Mouse (Mus musculus): ENCODE data around the gene Ptprh. TPM values are rescaled to one million over a fixed set of nuclear protein-coding genes. Genes with fewer than 3 reads are reported as not detected.
A peak's percentile ranks its signal among the peaks of the same experiment; 100 is the strongest.

Gene Ptprh
- polyA plus RNA-seq, 1 experiment from 2014 or later, result not detected

DNA sequence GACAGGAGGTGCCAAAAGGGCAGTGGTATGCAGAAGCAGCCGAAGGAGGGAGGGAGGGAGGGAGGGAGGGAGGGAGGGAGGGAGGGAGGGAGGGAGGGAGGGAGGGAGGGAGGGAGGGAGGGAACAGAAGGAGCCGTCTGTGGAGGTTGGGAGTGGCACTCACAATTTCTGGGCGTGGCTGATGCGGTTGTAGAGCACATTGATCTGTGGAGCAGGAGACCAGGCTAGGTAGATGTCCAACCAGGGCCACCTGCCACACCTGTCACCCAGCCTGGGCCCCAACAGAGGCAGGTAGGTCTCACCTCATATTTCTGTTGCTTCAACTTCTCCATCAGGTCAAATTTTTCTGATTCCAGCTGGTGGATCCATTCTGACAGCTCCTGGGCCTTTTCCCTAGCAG is 96.6 kb downstream of the Ptprh start:
- H3K79me2 ChIP-seq (ENCODE audit: inconsistent target), result no peaks in the 10 kb centered on the region
- whole genome bisulfite sequencing (ENCODE audit: missing documents), result 93% methylated on average over 3 of the region's 4 CpGs

DNA sequence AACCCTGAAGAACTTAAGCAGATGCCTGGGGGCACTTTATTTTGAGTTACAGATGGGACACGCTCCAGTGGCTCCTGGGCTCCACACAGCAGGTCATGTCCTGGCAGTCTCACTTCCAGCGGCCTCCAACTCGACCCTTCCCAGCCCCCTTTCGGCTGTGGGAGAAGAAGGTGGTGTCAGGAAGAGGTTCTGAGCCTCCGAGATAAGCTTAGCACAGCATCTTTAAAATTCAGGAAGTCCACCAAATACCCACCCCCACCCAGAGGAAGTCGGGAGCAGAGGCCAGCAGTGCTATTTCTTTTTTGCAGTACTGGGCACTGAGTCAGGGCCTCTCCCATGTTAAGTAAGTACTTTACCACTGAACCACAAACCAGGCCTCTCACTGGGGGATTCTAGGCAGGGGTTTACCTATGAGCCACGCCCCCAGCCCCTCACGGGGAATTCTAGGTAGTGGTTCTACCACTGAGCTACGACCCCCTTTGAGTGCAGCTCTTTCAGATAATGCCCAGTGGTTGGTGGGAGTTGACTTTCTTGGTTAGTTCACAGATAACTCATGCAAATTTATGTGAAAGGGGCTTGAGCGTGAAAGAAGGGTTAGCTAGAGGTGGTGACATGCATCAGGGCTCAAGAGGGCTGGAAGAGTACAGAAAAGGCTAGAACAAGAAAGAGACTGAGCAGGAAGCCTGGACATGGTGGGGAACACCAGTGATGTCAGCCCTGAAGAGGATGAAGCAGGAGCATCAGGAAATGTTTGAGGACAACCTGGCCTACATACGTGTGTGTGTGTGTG is 99.0 kb downstream of the Ptprh start:
- H3K79me2 ChIP-seq (ENCODE audit: inconsistent target), result peaks cover 12% of the 10 kb centered on the region
- 17% methylated on average over 11 of the region's 11 CpGs for WGBS (ENCODE audit: missing documents)
- H3K4me3 ChIP-seq (ENCODE audit: inconsistent target), result no peak overlapping the region
- H3K27ac ChIP-seq, result peak overlapping the region; percentile 96
- no peaks in the 10 kb centered on the region for H3K36me3 ChIP-seq (ENCODE audit: inconsistent target)

More for the DNA sequence above, 96.6 kb downstream of the Ptprh start:
- H3K27ac ChIP-seq, result no peak overlapping the region
- no peak overlapping the region for H3K4me3 ChIP-seq (ENCODE audit: inconsistent target)
- no peaks in the 10 kb centered on the region for H3K36me3 ChIP-seq (ENCODE audit: inconsistent target)

DNA sequence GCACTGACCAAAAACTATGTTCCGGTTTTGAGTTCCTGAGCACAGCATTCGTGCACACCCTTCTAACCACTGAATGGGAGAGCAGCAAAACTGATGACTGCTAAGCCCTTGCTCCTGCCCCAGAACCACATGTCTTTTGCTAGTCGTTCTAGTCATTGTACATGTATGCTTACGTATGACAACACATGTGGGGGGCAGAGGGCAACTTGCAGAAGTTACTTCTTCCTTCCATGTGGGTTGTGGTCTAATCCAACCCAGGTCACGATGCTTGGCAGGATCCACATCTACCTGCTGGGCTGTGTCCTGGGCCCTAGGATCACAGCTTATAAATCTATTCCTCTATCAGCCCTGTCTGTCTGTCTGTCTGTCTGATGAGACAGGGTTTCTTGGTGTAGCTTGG is 100.0 kb downstream of the Ptprh start:
- H3K79me2 ChIP-seq (ENCODE audit: inconsistent target), result peaks cover 22% of the 10 kb centered on the region
- H3K4me3 ChIP-seq (ENCODE audit: inconsistent target), result no peak overlapping the region
- WGBS (ENCODE audit: missing documents), result 44% methylated on average over 5 of the region's 5 CpGs
- no peaks in the 10 kb centered on the region for H3K36me3 ChIP-seq (ENCODE audit: inconsistent target)
- peak overlapping the region; percentile 96 for H3K27ac ChIP-seq

GRCm38 (mm10) chr7:4503100-4503499 is 100.7 kb downstream of the Ptprh start:
- H3K36me3 ChIP-seq (ENCODE audit: inconsistent target), result no peaks in the 10 kb centered on the region
- no peak overlapping the region for H3K4me3 ChIP-seq (ENCODE audit: inconsistent target)
- WGBS (ENCODE audit: missing documents), result 85% methylated on average over 4 of the region's 4 CpGs
- peak overlapping the region; percentile 96 for H3K27ac ChIP-seq
- peaks cover 30% of the 10 kb centered on the region for H3K79me2 ChIP-seq (ENCODE audit: inconsistent target)

DNA sequence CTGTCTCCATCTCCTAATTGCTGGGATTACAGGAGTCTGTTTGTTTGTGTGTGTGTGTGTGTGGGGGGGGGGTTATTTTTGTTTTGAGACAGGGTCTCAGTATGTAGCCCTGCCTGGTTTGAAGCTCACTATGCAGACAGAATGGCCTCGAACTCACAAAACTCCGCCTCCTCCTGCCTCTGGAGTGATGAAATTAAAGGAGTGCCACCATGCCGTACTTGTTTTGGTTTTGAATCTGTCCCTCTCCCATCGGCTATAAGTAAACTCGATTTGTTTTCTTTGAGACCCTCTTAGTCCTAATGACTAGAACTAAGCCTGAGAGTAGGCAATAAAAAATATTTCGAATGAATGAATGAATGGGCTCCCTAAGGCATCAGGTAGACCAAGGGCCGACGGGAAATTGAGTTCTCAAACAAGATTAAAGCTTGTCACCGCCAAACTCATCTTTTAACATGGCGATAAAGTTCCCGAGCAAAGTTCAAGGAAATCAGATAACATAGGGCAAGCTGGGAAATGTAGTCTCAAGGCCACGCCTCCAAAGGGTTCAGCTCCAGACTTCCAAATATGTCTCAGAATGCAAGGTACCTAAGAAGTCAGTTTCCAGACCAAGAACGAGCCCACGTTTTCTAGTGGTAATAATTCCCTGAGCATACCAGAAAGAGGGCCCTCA is 101.3 kb downstream of the Ptprh start:
- Histone ChIP-seq H3K27ac (peak overlapping the region; percentile 96), H3K36me3 (ENCODE audit: inconsistent target) (no peaks in the 10 kb centered on the region; the same call in 1 of the 2 replicates), H3K79me2 (ENCODE audit: inconsistent target) (peaks cover 35% of the 10 kb centered on the region), H3K4me3 (ENCODE audit: inconsistent target) (peak overlapping the region; percentile 54)
- 39% methylated on average over 13 of the region's 14 CpGs for WGBS (ENCODE audit: missing documents)

DNA sequence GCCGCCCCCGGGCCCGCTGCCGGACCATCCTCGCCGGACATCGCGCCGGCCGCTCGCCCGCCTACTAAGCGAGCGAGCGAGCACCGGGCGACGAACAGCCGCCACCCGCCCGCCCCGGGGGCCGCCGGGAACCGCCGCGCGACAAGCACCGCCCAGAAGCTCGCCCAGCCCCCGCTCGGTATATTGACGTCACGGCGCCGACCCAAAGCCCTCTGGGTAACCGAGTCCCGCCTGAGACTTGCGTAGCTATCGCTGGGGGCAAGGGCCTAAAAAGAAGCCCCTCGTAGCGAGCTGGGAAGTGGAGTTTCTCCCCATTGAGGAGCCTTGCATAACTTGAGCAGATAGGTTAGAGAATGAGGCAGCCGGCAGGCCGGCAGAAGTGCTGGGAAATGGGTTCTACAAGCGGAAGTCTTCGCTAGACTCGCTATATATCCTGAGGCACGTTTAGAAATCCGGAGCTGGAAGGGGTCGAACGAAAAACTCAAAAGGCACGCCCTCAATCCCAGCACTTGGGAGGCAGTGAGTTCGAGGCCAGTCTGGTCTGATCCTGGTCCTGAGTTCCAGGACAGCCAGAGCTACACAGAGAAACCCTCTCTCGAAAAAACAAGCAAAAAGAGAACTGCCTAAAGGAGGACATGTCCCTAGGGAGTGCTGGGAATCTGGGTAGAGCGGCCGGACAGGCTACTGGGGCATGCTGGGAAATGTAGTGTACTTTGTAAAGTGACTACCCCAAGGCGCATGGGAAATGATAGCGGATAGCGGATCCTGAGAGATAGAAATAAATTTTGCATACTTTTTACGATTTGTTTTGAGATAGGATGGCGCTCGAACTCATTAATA is 102.1 kb downstream of the Ptprh start, which contains the start of gene Ppp1r12c:
TSS of gene Ppp1r12c (minus strand) at position 123 of the 840 bp plus-strand sequence.
- Histone ChIP-seq H3K4me3 (ENCODE audit: inconsistent target) (peak within 1 kb of the TSS; percentile 64), H3K27ac (peak within 1 kb of the TSS; percentile 96), H3K36me3 (ENCODE audit: inconsistent target) (peaks cover 6% of the 10 kb centered on the region; the same call in 1 of the 2 replicates), H3K79me2 (ENCODE audit: inconsistent target) (peaks cover 43% of the 10 kb centered on the region)
- WGBS (ENCODE audit: missing documents), result 4% methylated on average over 54 of the region's 62 CpGs

- H3K27ac ChIP-seq, result peak overlapping the region; percentile 75
- H3K79me2 ChIP-seq (ENCODE audit: inconsistent target), result peaks cover 51% of the 10 kb centered on the region
- WGBS (ENCODE audit: missing documents), result under 1% methylated on average over 52 of the region's 52 CpGs
- peaks cover 14% of the 10 kb centered on the region; the same call in 1 of the 2 replicates for H3K36me3 ChIP-seq (ENCODE audit: inconsistent target)
- peak overlapping the region; percentile 64 for H3K4me3 ChIP-seq (ENCODE audit: inconsistent target)
Measured at GRCm38 (mm10) chr7:4500892-4501471, 102.9 kb downstream of the Ptprh start.

- Histone ChIP-seq H3K36me3 (ENCODE audit: inconsistent target) (peaks cover 21% of the 10 kb centered on the region; the same call in 1 of the 2 replicates), H3K4me3 (ENCODE audit: inconsistent target) (no peak overlapping the region)
Measured at GRCm38 (mm10) chr7:4499034-4499433, 104.8 kb downstream of the Ptprh start.

More at GRCm38 (mm10) chr7:4499034-4499433, 104.8 kb downstream of the Ptprh start:
- Histone ChIP-seq H3K79me2 (ENCODE audit: inconsistent target) (peaks cover 66% of the 10 kb centered on the region), H3K27ac (peak overlapping the region; percentile 4; the same call in 1 of the 2 replicates)
- WGBS (ENCODE audit: missing documents), result 95% methylated on average over 4 of the region's 4 CpGs

Other genes starting within 250 kb of the Ptprh start
- 0.06 to 0.14 TPM in 2 of 3 replicates, not detected in the other for gene Gp6, start 206.3 kb downstream of the Ptprh start, polyA plus RNA-seq (2018)
- gene Rdh13, start 158.4 kb downstream of the Ptprh start, polyA plus RNA-seq (2018), result 6.4 to 17.7 TPM (median 7.5 TPM) in 3 replicates
- 0.30 to 3.9 TPM (median 3.1 TPM) in 3 replicates for gene Eps8l1, start 143.4 kb downstream of the Ptprh start, polyA plus RNA-seq (2018)
- 102 to 126 TPM (median 108 TPM) in 3 replicates for gene Ppp1r12c, start 102.4 kb downstream of the Ptprh start, polyA plus RNA-seq (2018)
- 2.4 to 3.6 TPM (median 3.2 TPM) in 3 replicates for gene Tnnt1, start 87.7 kb downstream of the Ptprh start, polyA plus RNA-seq (2018)
- gene Tnni3, start 79.8 kb downstream of the Ptprh start, polyA plus RNA-seq (2018), result 0.57 to 2.9 TPM (median 2.8 TPM) in 3 replicates
- 2.2 to 5.6 TPM (median 2.3 TPM) in 3 replicates for gene Dnaaf3, start 71.6 kb downstream of the Ptprh start, polyA plus RNA-seq (2018)
- not detected in 3 replicates for gene Syt5, start 56.5 kb downstream of the Ptprh start, polyA plus RNA-seq (2018)
- gene Tmem86b, start 27.4 kb upstream of the Ptprh start, polyA plus RNA-seq (2018), result 1.4 to 2.3 TPM (median 2.1 TPM) in 3 replicates
- gene Ppp6r1, start 55.0 kb upstream of the Ptprh start, polyA plus RNA-seq (2018), result 68.2 to 77.4 TPM (median 74.2 TPM) in 3 replicates
- gene Hspbp1, start 81.0 kb upstream of the Ptprh start, polyA plus RNA-seq (2018), result 13.6 to 44.2 TPM (median 27.9 TPM) in 3 replicates
- gene Brsk1, start 86.6 kb upstream of the Ptprh start, polyA plus RNA-seq (2018), result 0.07 TPM in 1 of 3 replicates, not detected in the others
- gene Tmem150b, start 121.2 kb upstream of the Ptprh start, polyA plus RNA-seq (2018), result 1.2 to 4.1 TPM (median 2.5 TPM) in 3 replicates
- gene Kmt5c, start 136.1 kb upstream of the Ptprh start, polyA plus RNA-seq (2018), result 13.0 to 41.3 TPM (median 19.4 TPM) in 3 replicates
- 1.3 TPM in 1 of 3 replicates, not detected in the others for gene Cox6b2, start 149.1 kb upstream of the Ptprh start, polyA plus RNA-seq (2018)
- not detected in 3 replicates for gene Fam71e2, start 167.3 kb upstream of the Ptprh start, polyA plus RNA-seq (2018)
- not detected in 3 replicates for gene Il11, start 178.8 kb upstream of the Ptprh start, polyA plus RNA-seq (2018)
- gene Tmem190, start 178.9 kb upstream of the Ptprh start, polyA plus RNA-seq (2018), result not detected in 3 replicates
- 0.67 to 1.6 TPM (median 0.70 TPM) in 3 replicates for gene Tmem238, start 185.6 kb upstream of the Ptprh start, polyA plus RNA-seq (2018)
- 395 to 534 TPM (median 483 TPM) in 3 replicates for gene Rpl28, start 188.8 kb upstream of the Ptprh start, polyA plus RNA-seq (2018)
- 69.0 to 174 TPM (median 124 TPM) in 3 replicates for gene Ube2s, start 208.5 kb upstream of the Ptprh start, polyA plus RNA-seq (2018)
- gene Shisa7, start 240.7 kb upstream of the Ptprh start, polyA plus RNA-seq (2018), result not detected in 3 replicates